ENCODE assay signal across 18 mouse cellular contexts in the genomic region with DNA sequence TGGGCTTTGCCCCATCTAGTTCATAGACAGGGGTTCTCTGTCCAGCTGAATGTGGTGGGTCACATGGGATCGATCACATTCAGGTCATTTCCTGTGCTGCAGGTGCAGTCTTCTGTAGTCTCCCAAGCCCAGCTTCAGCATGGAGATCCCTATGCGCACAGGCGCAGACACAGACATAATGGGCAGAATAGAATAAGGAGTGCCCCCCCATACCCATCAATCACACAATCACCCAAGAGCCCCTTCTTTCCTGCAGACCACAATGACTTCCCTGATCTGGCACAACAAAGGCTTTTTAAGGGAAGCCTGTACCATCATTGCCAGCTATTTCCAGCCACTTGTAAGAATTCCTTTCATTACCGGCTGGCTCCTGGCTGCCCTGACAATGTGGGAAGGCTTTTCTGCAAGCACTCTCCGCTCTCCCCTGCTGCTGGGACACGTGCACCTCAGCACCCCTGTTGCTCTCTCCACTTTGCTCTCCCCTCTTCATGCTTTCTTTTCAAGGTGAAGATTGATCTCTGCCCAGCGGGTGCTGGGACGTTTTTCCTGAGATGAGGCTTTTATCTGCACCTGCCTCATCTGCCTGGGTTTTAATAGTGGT.
DNase-seq lines count a peak whose midpoint lies in the region; ATAC-seq lines count a peak whose summit lies in the region.
"Had no signal": no experiment of that assay in that cellular context is flagged by ENCODE, and none has a peak within 500 bp of the region (broad histone marks: within the 10 kb centered on the region; RNA-seq: fewer than 3 reads in every experiment).

No protein-coding gene starts in this region.

- DNase-seq in heart, adult 11 months = peak; percentile 80
- no peak for DNase-seq in heart, adult 18-20 months
- peak; percentile 24 for DNase-seq in ES-CJ7 (ENCODE audit: low read depth, low spot score)
- DNase-seq in ZHBTc4 (ENCODE audit: low read depth, low spot score) = peak; percentile 76
- DNase-seq in mesoderm, embryonic 11.5 days (ENCODE audit: low read depth, low spot score) = peak; percentile 21
- DNase-seq in adrenal gland, adult 8-10 months = no peak
- DNase-seq: adrenal gland, postnatal 36 days; cerebellum, adult 11 months; cerebellum, postnatal 10 days; heart, postnatal 10 days; kidney, adult 2 months; layer of hippocampus, adult 9-11 months; liver, embryonic 13.5 days; lung, adult 2 months; lung, postnatal 14 days; thymus, postnatal 14 days had no signal

- ATAC-seq in erythroblast, adult 5-6 weeks (replicated peaks; ENCODE audit: low FRiP score, poor library complexity, severe bottlenecking) = no peak
- ATAC-seq: inflammation-experienced regulatory T-cells, adult 6 months had no signal

Comparison
In these comparisons a context has a peak if more than half of its experiments do, and no peak if none do; other contexts are left out.
1. DNase-seq: peak in heart, adult 11 months (single experiment), ES-CJ7 (single experiment), ZHBTc4 (single experiment) and mesoderm, embryonic 11.5 days (single experiment); none in heart, adult 18-20 months (0 of 2) and adrenal gland, adult 8-10 months (single experiment).